Mouse (Mus musculus) small intestine, adult 2 months (tissue): Measurements from ENCODE around the gene Akt2.

ENCODE experiments used
- CTCF ChIP-seq: fragments of 200-500 bp; IDR thresholded peaks from 2 replicates; pipeline ENCODE4 v1.5.1; 2012; ENCODE audit warnings: low read depth, mild to moderate bottlenecking, control low read depth, inconsistent platforms, low read length, moderate library complexity, mixed read lengths; ENCODE audit not compliant: insufficient replicate concordance, insufficient read length; ENCODE audit errors: extremely low read depth
- POLR2A ChIP-seq: fragments of 200-500 bp; IDR thresholded peaks from 2 replicates; pipeline ENCODE4 v1.6.1; 2012; ENCODE audit warnings: low read depth, mild to moderate bottlenecking, control low read depth, inconsistent platforms, low read length, moderate library complexity

- TF ChIP-seq CTCF: no peak
- no peak for TF ChIP-seq POLR2A
Measured at GRCm38 (mm10) chr7:27569580-27570224, 21.6 kb upstream of the Akt2 start.
